Mouse (Mus musculus): ENCODE measurements around the gene Efna2. TPM values are rescaled to one million over a fixed set of nuclear protein-coding genes. Genes with fewer than 3 reads are reported as not detected.
A peak's percentile ranks its signal among the peaks of the same experiment; 100 is the strongest.
"Not testable (repeated sequence)": the region's sequence is repeated elsewhere in the genome, so short reads cannot be mapped to it uniquely, and the experiment has no call there.

Efna2 gene
- polyA plus RNA-seq, 1 experiment from 2014 or later, result 8.5 TPM

DNA sequence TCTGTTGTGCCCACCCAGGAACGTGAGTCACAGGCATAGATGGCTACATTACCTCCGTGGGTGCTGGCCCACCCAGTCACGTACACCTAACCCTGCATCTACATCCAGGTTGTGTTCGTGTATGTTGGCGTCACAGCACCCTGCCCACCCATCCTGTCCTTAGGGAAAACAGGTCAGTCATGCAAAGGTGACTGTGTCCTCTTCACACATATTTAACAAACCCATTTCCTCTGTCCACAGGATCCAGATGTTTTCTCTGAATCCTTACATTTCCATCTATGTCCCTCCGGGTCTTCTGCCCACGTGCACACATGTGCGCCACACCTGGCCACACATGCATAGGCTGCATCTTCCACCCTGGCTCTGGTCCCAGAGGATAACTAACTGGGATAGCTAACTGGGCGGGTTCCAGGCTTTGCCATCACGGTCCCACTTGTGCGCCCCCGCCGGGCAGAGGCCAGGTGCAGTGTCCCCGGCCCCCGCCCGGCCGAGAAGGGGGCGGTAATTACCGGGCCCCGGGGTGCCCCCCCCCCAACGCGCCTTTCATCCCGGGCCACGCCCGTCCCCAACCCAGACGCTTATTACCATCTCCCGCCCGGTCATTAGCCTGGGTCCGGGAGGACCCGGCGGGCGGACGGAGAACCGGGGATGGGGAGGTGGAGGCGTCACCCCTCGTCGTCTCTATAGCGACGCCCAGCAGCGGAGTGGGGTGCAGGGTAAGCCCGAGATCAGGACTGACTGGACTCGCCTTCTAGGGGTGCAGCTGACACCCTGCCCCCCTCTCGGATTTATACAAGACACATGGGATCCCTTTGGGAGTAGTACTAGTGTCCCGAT, 14.9 kb upstream of the Efna2 start:
- WGBS, result 8% methylated on average over 40 of the region's 44 CpGs
- ATAC-seq (ENCODE audit: extremely low read depth, insufficient number of reproducible peaks, low FRiP score, low TSS enrichment), result no peak
- Histone ChIP-seq H3K27me3 (replicated peaks) (no peaks in the 10 kb centered on the region), H3K4me3 (peak overlapping the region; percentile 51), H3K36me3 (peaks cover 3% of the 10 kb centered on the region), H3K4me1 (peaks cover 79% of the 10 kb centered on the region), H3K9ac (peak overlapping the region; percentile 78), H3K27ac (replicated peaks) (peak overlapping the region; percentile 80), H3K9me3 (no peaks in the 10 kb centered on the region), H3K4me2 (peak overlapping the region; percentile 86)

DNA sequence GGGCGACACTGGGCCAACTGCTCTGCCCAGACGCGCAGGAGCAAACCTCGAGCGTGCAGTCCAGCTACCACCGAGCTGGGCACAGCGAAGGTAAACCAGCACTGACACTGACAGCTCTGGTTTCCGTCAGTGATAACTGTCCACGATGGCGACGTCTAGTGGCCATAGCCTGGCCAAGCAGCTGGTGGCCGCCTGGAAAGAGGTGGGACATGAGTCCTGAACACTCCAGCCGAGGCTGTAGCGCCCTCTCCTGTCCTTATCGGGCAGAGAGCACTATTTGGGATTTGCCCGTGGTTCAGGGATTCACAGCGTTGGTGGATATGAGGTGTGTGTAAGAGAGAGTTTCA, 14.3 kb upstream of the Efna2 start:
- Histone ChIP-seq H3K27ac (replicated peaks) (peak overlapping the region; percentile 89), H3K9me3 (no peaks in the 10 kb centered on the region), H3K9ac (peak overlapping the region; percentile 78), H3K4me1 (peaks cover 83% of the 10 kb centered on the region), H3K36me3 (peaks cover 9% of the 10 kb centered on the region), H3K4me3 (peak overlapping the region; percentile 51), H3K4me2 (peak overlapping the region; percentile 86), H3K27me3 (replicated peaks) (no peaks in the 10 kb centered on the region)
- peak; percentile 32; the same call in 1 of the 2 replicates for ATAC-seq (ENCODE audit: extremely low read depth, insufficient number of reproducible peaks, low FRiP score, low TSS enrichment)
- 0% methylated on average over 17 of the region's 17 CpGs for WGBS

DNA sequence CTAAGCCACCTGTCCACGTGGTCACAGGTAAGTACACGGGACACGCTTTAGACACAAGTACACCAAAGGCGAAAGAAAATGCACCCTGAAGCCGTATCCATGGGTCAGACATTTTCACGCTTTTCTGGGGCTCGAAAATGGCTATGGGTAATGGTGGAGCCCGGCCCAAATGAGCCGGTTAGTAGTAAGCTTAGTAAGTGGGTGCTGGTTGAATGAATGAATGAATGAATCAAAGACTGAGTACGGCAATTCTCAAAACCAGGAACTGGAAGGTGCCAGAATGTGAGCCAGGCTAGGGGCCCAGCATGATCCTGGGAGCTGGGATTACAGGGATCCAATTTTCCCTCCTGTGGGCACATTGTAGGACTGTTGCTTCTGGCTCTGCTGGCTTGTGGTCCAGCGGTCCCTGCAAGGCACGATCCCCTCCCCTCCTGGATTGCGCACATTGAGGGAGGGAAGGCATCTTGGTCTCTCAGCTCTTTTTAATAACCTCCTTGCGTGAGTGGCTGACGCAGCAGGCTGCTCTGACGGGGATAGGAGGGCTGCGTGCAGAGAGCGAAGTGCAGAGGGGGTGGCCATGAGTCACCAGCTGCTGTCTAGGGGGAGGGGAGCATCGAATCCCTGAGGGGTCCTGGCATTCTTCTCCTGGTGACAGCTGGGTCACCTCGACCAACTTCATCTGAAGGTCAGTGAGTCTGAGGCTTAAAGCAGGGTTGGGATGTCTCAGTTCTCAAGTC, 13.7 kb upstream of the Efna2 start, which contains the start of gene Cirbp:
TSS of gene Cirbp (plus strand) at position 594 of the 737 bp plus-strand sequence.
- no peak for ATAC-seq (ENCODE audit: extremely low read depth, insufficient number of reproducible peaks, low FRiP score, low TSS enrichment)
- Histone ChIP-seq H3K27me3 (replicated peaks) (no peaks in the 10 kb centered on the region), H3K9ac (peak within 1 kb of the TSS; percentile 78), H3K9me3 (no peaks in the 10 kb centered on the region), H3K4me1 (peaks cover 82% of the 10 kb centered on the region), H3K36me3 (peaks cover 15% of the 10 kb centered on the region), H3K4me3 (peak within 1 kb of the TSS; percentile 51), H3K4me2 (peak within 1 kb of the TSS; percentile 86), H3K27ac (replicated peaks) (peak within 1 kb of the TSS; percentile 89)
- whole genome bisulfite sequencing, result 11% methylated on average over 20 of the region's 20 CpGs

DNA sequence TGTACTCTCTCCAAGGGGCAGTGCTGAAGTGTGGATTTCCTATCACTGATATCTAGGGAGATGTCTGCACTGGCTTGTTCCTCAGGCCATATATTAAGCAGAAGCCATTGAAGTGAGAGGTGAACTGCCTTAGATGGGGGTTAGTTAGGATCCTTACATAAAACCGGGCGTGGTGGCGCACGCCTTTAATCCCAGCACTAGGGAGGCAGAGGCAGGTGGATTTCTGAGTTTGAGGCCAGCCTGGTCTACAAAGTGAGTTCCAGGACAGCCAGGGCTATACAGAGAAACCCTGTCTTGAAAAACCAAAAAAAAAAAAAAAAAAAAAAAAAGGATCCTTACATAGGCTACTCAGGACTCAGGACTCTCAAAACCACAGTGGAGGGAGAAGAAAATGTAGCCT, 13.1 kb upstream of the Efna2 start:
- Histone ChIP-seq H3K36me3 (peaks cover 20% of the 10 kb centered on the region), H3K4me1 (peaks cover 77% of the 10 kb centered on the region), H3K4me3 (peak overlapping the region; percentile 51), H3K9ac (peak overlapping the region; percentile 75), H3K4me2 (peak overlapping the region; percentile 86), H3K27ac (replicated peaks) (peak overlapping the region; percentile 89)
- 74% methylated on average over 4 of the region's 4 CpGs for WGBS
- H3K27me3 ChIP-seq (replicated peaks); H3K9me3 ChIP-seq; ATAC-seq (ENCODE audit: extremely low read depth, insufficient number of reproducible peaks, low FRiP score, low TSS enrichment): not testable (repeated sequence)

DNA sequence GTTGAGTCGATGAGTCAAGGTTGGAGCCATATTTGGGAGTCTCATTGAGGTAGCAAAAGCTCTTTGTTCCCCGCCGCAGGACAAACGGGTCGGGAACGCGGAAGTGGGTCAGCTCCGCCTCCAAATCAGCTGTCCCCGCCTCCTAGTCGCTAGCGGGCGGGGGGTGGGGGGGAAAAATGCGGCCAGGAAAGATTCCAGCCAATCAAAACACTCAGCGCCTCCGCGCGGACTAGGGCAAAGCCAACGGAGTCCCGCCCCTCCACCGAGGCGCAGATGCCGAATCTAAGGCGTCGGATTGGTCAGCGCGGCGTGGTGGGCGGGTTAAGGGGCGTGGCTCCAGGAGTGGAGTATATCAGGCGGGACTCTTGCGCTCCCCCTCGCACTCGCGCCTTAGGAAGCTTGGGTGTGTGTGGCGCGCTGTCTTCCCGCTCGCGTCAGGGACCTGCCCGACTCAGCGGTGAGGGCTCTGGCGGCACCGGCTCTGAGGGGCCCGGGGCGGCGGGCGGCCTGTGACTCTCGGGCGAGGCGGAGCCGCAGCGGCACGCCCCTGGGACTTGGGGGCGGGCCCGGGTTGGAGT, 11.7 kb upstream of the Efna2 start:
- peak overlapping the region; percentile 99 for H3K27ac ChIP-seq (replicated peaks)
- ATAC-seq (ENCODE audit: extremely low read depth, insufficient number of reproducible peaks, low FRiP score, low TSS enrichment), result peak; percentile 85
- H3K9ac ChIP-seq, result peak overlapping the region; percentile 98
- peak overlapping the region; percentile 86 for H3K4me3 ChIP-seq
- no peaks in the 10 kb centered on the region for H3K9me3 ChIP-seq
- H3K4me2 ChIP-seq, result peak overlapping the region; percentile 93
- peaks cover 34% of the 10 kb centered on the region for H3K36me3 ChIP-seq
- peaks cover 76% of the 10 kb centered on the region for H3K4me1 ChIP-seq
- no peaks in the 10 kb centered on the region for H3K27me3 ChIP-seq (replicated peaks)
- under 1% methylated on average over 53 of the region's 55 CpGs for WGBS

DNA sequence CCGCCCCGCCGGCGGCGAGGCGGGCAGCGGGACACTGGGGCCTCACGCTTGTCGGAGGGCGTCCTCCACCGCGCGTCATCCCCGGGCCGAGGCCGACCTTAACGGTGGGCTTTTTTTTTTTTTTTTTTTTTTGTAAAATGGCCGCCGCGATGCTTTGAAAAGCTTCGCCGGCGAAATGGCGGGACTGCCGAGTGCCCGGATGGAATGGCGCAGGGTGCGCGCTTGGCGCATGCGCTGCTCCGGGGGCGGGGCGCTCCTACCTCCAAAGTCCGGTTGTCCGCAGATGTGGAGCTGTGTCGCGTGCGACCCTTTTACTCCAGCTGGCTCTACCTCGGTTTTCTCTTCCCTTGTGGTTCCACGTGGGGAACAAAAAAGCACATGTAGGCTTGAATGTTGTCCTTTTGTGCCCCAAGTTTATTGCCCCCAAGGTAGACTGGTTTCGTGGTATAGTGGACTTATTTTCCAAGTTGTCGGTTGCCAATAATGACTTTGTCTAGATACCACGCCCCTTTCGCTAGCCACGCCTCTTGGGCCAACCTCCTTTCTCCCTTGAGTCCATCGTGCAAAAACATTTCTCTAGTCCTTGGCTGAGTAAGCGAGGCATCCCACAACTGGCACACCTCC, 11.1 kb upstream of the Efna2 start:
- Histone ChIP-seq H3K4me3 (peak overlapping the region; percentile 86), H3K36me3 (peaks cover 36% of the 10 kb centered on the region), H3K9ac (peak overlapping the region; percentile 98), H3K4me2 (peak overlapping the region; percentile 93), H3K27me3 (replicated peaks) (no peaks in the 10 kb centered on the region), H3K9me3 (no peaks in the 10 kb centered on the region), H3K4me1 (peaks cover 73% of the 10 kb centered on the region), H3K27ac (replicated peaks) (peak overlapping the region; percentile 99)
- peak; percentile 21 for ATAC-seq (ENCODE audit: extremely low read depth, insufficient number of reproducible peaks, low FRiP score, low TSS enrichment)
- WGBS, result 1% methylated on average over 44 of the region's 48 CpGs

DNA sequence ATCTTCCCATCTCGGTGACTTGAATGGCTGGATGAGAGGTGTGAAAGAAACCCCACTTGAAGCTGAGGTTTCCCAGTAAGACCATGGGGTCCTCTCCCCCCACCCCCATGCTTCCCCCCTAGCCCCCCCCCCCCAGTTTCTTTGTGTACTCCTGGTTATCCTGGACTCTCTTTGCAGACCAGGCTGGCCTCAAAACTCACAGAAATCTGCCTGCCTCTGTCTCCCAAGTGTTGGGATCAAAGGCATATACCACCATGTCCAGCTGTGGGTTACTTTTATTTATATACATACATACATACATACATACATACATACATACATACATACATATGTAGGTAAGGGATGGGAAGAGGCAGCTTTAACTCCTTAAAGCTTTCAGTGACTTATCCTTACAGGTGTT, 10.2 kb upstream of the Efna2 start:
- Histone ChIP-seq H3K9ac (peak overlapping the region; percentile 98), H3K4me3 (peak overlapping the region; percentile 86), H3K4me1 (peaks cover 69% of the 10 kb centered on the region), H3K36me3 (peaks cover 36% of the 10 kb centered on the region), H3K27me3 (replicated peaks) (no peaks in the 10 kb centered on the region), H3K9me3 (no peaks in the 10 kb centered on the region), H3K27ac (replicated peaks) (peak overlapping the region; percentile 99), H3K4me2 (peak overlapping the region; percentile 93)
- 60% methylated on average over 1 of the region's 1 CpGs for WGBS
- ATAC-seq (ENCODE audit: extremely low read depth, insufficient number of reproducible peaks, low FRiP score, low TSS enrichment), result no peak

DNA sequence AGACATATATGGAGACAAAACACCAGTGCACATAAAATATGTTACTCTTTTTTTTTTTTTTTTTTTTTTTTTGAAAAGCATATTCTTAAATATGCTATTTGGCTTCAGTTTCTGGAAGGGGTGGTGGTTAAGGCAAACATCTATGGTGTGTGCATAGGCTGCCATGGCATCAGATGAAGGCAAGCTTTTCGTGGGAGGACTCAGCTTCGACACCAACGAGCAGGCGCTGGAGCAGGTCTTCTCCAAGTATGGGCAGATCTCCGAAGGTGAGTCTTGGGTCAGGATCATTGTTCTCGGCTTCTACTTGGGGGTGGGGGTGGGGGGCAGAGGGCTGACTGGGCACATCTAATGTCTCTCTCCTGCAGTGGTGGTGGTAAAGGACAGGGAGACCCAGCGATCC, 9.6 kb upstream of the Efna2 start:
- WGBS, result 92% methylated on average over 7 of the region's 7 CpGs
- H3K36me3 ChIP-seq, result peaks cover 36% of the 10 kb centered on the region
- H3K9me3 ChIP-seq, result no peaks in the 10 kb centered on the region
- no peak overlapping the region for H3K27ac ChIP-seq (replicated peaks)
- ATAC-seq (ENCODE audit: extremely low read depth, insufficient number of reproducible peaks, low FRiP score, low TSS enrichment), result no peak
- H3K27me3 ChIP-seq (replicated peaks), result no peaks in the 10 kb centered on the region
- peak overlapping the region; percentile 98; the same call in 1 of the 2 replicates for H3K9ac ChIP-seq
- H3K4me2 ChIP-seq, result no peak overlapping the region
- H3K4me1 ChIP-seq, result peaks cover 63% of the 10 kb centered on the region
- H3K4me3 ChIP-seq, result no peak overlapping the region

DNA sequence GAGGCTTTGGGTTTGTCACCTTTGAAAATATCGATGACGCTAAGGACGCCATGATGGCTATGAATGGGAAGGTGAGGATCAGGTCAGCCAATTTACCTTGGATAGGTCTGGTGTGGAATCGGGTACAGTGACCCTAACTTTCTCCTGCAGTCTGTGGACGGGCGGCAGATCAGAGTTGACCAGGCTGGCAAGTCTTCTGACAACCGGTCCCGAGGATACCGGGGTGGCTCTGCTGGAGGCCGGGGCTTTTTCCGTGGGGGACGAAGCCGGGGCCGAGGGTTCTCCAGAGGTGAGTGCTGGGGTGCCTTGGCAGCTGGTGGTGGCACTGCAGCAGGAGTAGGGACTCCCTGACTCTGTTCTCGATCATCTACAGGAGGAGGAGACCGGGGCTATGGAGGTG, 9.2 kb upstream of the Efna2 start:
- peaks cover 61% of the 10 kb centered on the region for H3K4me1 ChIP-seq
- no peak overlapping the region; the same call in 1 of the 2 replicates for H3K9ac ChIP-seq
- H3K27me3 ChIP-seq (replicated peaks), result no peaks in the 10 kb centered on the region
- H3K4me2 ChIP-seq, result no peak overlapping the region
- peaks cover 36% of the 10 kb centered on the region for H3K36me3 ChIP-seq
- no peaks in the 10 kb centered on the region for H3K9me3 ChIP-seq
- no peak overlapping the region for H3K27ac ChIP-seq (replicated peaks)
- no peak overlapping the region for H3K4me3 ChIP-seq
- WGBS, result 93% methylated on average over 16 of the region's 16 CpGs
- ATAC-seq (ENCODE audit: extremely low read depth, insufficient number of reproducible peaks, low FRiP score, low TSS enrichment), result no peak

DNA sequence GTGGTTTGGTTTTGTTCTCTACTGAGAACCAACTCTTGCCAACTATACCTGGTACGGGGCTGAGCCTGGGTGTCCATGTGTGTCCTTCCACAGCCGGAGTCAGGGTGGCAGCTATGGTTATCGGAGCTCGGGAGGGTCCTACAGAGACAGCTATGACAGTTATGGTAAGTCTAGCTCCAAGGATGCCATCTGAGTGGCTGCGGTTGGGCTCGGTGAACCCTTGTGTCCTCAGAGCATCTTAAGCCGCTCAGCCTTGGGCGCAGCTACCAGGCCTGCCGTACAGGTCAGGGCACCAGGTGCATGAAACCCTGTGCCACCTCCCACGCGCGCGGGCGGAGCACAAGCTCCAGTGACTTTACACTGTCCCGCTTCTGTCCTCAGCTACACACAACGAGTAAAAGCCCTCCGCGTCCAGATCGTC, 8.7 kb upstream of the Efna2 start:
- H3K27ac ChIP-seq (replicated peaks), result no peak overlapping the region
- no peak overlapping the region for H3K9ac ChIP-seq
- ATAC-seq (ENCODE audit: extremely low read depth, insufficient number of reproducible peaks, low FRiP score, low TSS enrichment), result no peak
- H3K4me1 ChIP-seq, result peaks cover 58% of the 10 kb centered on the region
- no peak overlapping the region for H3K4me2 ChIP-seq
- no peaks in the 10 kb centered on the region for H3K9me3 ChIP-seq
- 93% methylated on average over 19 of the region's 19 CpGs for WGBS
- no peak overlapping the region for H3K4me3 ChIP-seq
- H3K36me3 ChIP-seq, result peaks cover 36% of the 10 kb centered on the region
- no peaks in the 10 kb centered on the region for H3K27me3 ChIP-seq (replicated peaks)

DNA sequence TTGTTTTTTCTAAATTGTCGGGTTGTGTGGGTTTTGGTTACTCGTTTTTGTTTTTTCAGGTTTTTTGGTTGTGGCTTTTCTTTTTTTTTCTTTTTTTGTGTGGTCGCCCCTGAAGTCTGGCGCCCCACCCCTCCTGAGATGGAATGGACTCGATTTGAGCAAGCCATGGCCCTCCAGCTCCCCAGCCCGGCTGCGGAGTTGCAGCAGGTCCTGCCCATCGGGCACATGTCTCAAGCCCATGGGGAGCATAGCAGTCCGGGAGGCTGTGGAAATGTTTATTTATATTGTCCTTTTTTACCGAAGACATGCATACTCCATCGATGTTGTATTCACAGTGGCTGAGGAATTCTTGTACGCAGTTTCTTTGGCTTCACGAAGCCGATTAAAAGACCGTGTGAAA, 8.0 kb upstream of the Efna2 start:
- no peak for ATAC-seq (ENCODE audit: extremely low read depth, insufficient number of reproducible peaks, low FRiP score, low TSS enrichment)
- no peak overlapping the region for H3K4me3 ChIP-seq
- no peaks in the 10 kb centered on the region for H3K9me3 ChIP-seq
- H3K9ac ChIP-seq, result peak overlapping the region; percentile 16; the same call in 1 of the 2 replicates
- peaks cover 36% of the 10 kb centered on the region for H3K36me3 ChIP-seq
- 0 out of 2 replicates have a peak overlapping the region, but pooled peaks have one; percentile 12 for H3K27ac ChIP-seq (replicated peaks)
- WGBS, result 86% methylated on average over 15 of the region's 15 CpGs
- no peak overlapping the region for H3K4me2 ChIP-seq
- no peaks in the 10 kb centered on the region for H3K27me3 ChIP-seq (replicated peaks)
- H3K4me1 ChIP-seq, result peaks cover 55% of the 10 kb centered on the region
